Mouse (Mus musculus) embryonic facial prominence, embryonic 10.5 days (tissue): ENCODE measurements around the gene Dguok. TPM values are rescaled to one million over a fixed set of nuclear protein-coding genes. Genes with fewer than 3 reads are reported as not detected.

Experiments
- DNase-seq: peaks from one replicate; pipeline ENCODE4 v3.0.0-alpha.2; 2017; ENCODE audit warnings: low spot score
- H3K27ac ChIP-seq: fragments of 300-500 bp; sonication (generic); replicated peaks from 2 replicates; pipeline ENCODE4 v1.5.1; 2016; ENCODE audit warnings: mild to moderate bottlenecking
- H3K27me3 ChIP-seq: fragments of 300-500 bp; sonication (generic); replicated peaks from 2 replicates; pipeline ENCODE4 v1.6.1; 2016; ENCODE audit warnings: low read depth, mild to moderate bottlenecking; ENCODE audit not compliant: poor library complexity, severe bottlenecking
- H3K36me3 ChIP-seq: fragments of 300-500 bp; sonication (generic); replicated peaks from 2 replicates; pipeline ENCODE4 v1.6.1; 2016; ENCODE audit warnings: mild to moderate bottlenecking, moderate library complexity
- H3K4me1 ChIP-seq: fragments of 300-500 bp; sonication (generic); 2 replicates; pipeline ENCODE4 v1.6.1; 2016
- H3K4me3 ChIP-seq: fragments of 300-500 bp; sonication (generic); 2 replicates; pipeline ENCODE4 v1.5.1; 2016; ENCODE audit warnings: mild to moderate bottlenecking, moderate library complexity
- H3K9me3 ChIP-seq: fragments of 300-500 bp; sonication (generic); 2 replicates; pipeline ENCODE4 v1.6.1; 2016; ENCODE audit warnings: mild to moderate bottlenecking
- WGBS: fragments of 180-500 bp; shearing (Covaris S2); methylation state at CpG from one replicate; pipeline ENCODE4 v1.1.7; 2016; 5-methylcytosine and 5-hydroxymethylcytosine counted together
- polyA plus RNA-seq: library from polyadenylated mRNA; unstranded; fragments of >200 nt; fragmentation: Nextera tagmentation; extraction: Ambion mirVana; gene quantifications from 2 replicates; pipeline ENCODE4 v1.2.1, GENCODE M21; 2016

Dguok gene
- polyA plus RNA-seq, 1 experiment from 2014 or later, result 62.1 TPM

- no peak overlapping the region for H3K27ac ChIP-seq
- DNase-seq, result no peak
- no peaks in the 10 kb centered on the region for H3K4me1 ChIP-seq
- no peak overlapping the region for H3K4me3 ChIP-seq
- no peaks in the 10 kb centered on the region for H3K36me3 ChIP-seq
- H3K9me3 ChIP-seq, result no peaks in the 10 kb centered on the region
- H3K27me3 ChIP-seq, result no peaks in the 10 kb centered on the region
- WGBS, result 72% methylated on average over 3 of the region's 3 CpGs
Observed at GRCm38 (mm10) chr6:83515172-83515571, 8.4 kb upstream of the Dguok start.

DNA sequence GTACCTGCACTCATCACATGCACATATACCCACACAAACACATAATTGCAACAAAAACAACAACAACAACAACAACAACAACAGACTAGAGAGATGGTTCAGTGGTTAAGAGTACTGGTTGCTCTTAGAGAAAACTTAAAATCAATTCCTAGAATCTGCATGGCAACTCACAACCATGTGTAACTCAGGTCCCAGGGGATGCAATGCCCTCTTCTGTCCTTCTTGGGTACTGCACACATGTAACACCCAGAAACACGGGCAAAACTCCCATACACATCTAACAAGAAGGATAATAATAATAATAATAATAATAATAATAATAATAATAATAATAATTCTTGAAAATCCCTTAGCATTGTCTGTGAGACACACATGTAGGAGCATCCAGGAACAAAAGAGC lies 5.7 kb upstream of the Dguok start:
- H3K4me1 ChIP-seq, result peaks cover under 1% of the 10 kb centered on the region; the same call in 1 of the 2 replicates
- no peaks in the 10 kb centered on the region for H3K36me3 ChIP-seq
- WGBS, result 31% methylated on average over 1 of the region's 1 CpGs

DNA sequence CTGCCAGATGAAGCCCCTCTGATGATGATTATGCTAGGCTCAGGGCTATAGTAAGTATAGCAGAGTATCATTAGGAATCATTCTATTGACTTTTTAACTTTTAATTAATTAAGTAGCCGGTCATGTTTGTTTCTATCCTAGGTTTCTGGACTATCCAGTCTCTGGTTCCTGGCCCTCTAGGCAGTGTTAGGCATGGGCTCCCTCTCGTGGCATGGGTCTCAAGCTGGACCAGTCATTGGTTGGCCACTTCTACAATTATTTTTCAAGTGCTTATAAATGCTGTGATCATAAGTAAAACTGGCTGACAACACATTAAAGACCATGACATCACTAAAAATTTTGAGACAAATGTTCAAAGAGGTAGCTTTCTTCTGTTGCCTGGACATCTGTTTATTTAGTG lies 3.4 kb upstream of the Dguok start:
- no peaks in the 10 kb centered on the region for H3K9me3 ChIP-seq
- 67% methylated on average over 2 of the region's 2 CpGs for WGBS
- DNase-seq, result no peak

More for the DNA sequence above, 5.7 kb upstream of the Dguok start:
- H3K27me3 ChIP-seq, result no peaks in the 10 kb centered on the region
- no peak overlapping the region for H3K4me3 ChIP-seq
- no peak overlapping the region for H3K27ac ChIP-seq
- peak; percentile 45 for DNase-seq
- H3K9me3 ChIP-seq, result no peaks in the 10 kb centered on the region

GRCm38 (mm10) chr6:83509442-83509841 lies 2.7 kb upstream of the Dguok start:
- Histone ChIP-seq H3K4me1 (peaks cover 15% of the 10 kb centered on the region), H3K4me3 (no peak overlapping the region), H3K27ac (no peak overlapping the region), H3K36me3 (no peaks in the 10 kb centered on the region), H3K9me3 (no peaks in the 10 kb centered on the region), H3K27me3 (no peaks in the 10 kb centered on the region)
- 52% methylated on average over 8 of the region's 8 CpGs for WGBS
- DNase-seq, result no peak

More for the DNA sequence above, 3.4 kb upstream of the Dguok start:
- H3K36me3 ChIP-seq, result no peaks in the 10 kb centered on the region
- H3K27me3 ChIP-seq, result no peaks in the 10 kb centered on the region
- no peak overlapping the region for H3K4me3 ChIP-seq
- no peak overlapping the region for H3K27ac ChIP-seq
- peaks cover 14% of the 10 kb centered on the region for H3K4me1 ChIP-seq

DNA sequence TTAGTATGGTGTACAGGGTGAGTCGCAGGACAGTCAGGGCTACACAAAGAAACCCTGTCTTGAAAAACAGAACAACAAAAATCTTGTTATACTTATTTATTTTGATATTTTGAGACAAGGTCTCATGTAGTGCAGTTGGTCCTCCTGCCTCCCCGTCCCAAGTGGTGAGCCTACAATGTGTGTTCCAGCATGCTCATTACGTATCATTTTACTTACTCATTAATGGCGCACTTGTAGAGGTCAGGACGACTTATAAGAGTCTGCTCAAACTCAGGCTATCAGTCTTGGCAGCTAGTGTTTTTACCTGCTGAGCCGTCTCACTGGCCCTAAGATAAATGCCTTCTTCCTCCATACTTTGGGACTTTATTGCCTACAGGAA lies 388 bp upstream of the Dguok start:
- peaks cover 15% of the 10 kb centered on the region for H3K4me1 ChIP-seq
- H3K27ac ChIP-seq, result peak overlapping the region; percentile 91
- no peak for DNase-seq
- no peaks in the 10 kb centered on the region for H3K9me3 ChIP-seq
- 31% methylated on average over 6 of the region's 6 CpGs for WGBS
- H3K4me3 ChIP-seq, result peak overlapping the region; percentile 89
- H3K27me3 ChIP-seq, result no peaks in the 10 kb centered on the region
- H3K36me3 ChIP-seq, result peaks cover 7% of the 10 kb centered on the region; the same call in 1 of the 2 replicates

GRCm38 (mm10) chr6:83505554-83505953 lies 1.2 kb downstream of the Dguok start:
- 92% methylated on average over 4 of the region's 4 CpGs for WGBS
- no peak for DNase-seq
- peak overlapping the region; percentile 89 for H3K4me3 ChIP-seq
- H3K4me1 ChIP-seq, result peaks cover 18% of the 10 kb centered on the region
- H3K27ac ChIP-seq, result no peak overlapping the region
- H3K27me3 ChIP-seq, result no peaks in the 10 kb centered on the region
- peaks cover under 1% of the 10 kb centered on the region; the same call in 1 of the 2 replicates for H3K9me3 ChIP-seq
- H3K36me3 ChIP-seq, result peaks cover 8% of the 10 kb centered on the region; the same call in 1 of the 2 replicates

GRCm38 (mm10) chr6:83503361-83503760 lies 3.4 kb downstream of the Dguok start:
- Histone ChIP-seq H3K36me3 (peaks cover 20% of the 10 kb centered on the region), H3K27me3 (no peaks in the 10 kb centered on the region), H3K27ac (no peak overlapping the region), H3K9me3 (peaks cover 4% of the 10 kb centered on the region; the same call in 1 of the 2 replicates), H3K4me1 (peaks cover 18% of the 10 kb centered on the region), H3K4me3 (no peak overlapping the region)
- WGBS, result 93% methylated on average over 3 of the region's 3 CpGs
- DNase-seq, result no peak

DNA sequence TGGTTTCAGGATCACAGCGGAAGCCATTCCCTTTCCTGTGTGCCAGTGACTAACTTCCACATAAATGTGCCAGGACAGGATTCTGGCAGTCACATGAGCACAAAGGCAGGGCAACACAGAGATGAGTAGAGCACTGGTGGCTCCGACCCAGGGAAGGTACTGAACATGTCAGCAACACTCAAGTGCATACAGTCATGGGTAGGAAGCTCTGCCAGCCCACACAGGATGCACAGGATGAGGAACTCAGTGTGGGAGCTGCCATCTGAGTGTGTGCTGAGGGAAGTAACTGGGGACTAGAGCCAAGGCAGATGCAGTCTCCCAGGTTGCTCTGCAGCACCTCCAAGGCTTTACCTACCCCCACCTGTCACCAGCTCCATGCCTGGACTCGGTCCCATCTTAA lies 4.1 kb downstream of the Dguok start:
- Histone ChIP-seq H3K4me1 (peaks cover 18% of the 10 kb centered on the region), H3K27ac (no peak overlapping the region), H3K4me3 (no peak overlapping the region), H3K27me3 (no peaks in the 10 kb centered on the region), H3K36me3 (peaks cover 24% of the 10 kb centered on the region), H3K9me3 (peaks cover 4% of the 10 kb centered on the region; the same call in 1 of the 2 replicates)
- 83% methylated on average over 3 of the region's 3 CpGs for WGBS
- no peak for DNase-seq

DNA sequence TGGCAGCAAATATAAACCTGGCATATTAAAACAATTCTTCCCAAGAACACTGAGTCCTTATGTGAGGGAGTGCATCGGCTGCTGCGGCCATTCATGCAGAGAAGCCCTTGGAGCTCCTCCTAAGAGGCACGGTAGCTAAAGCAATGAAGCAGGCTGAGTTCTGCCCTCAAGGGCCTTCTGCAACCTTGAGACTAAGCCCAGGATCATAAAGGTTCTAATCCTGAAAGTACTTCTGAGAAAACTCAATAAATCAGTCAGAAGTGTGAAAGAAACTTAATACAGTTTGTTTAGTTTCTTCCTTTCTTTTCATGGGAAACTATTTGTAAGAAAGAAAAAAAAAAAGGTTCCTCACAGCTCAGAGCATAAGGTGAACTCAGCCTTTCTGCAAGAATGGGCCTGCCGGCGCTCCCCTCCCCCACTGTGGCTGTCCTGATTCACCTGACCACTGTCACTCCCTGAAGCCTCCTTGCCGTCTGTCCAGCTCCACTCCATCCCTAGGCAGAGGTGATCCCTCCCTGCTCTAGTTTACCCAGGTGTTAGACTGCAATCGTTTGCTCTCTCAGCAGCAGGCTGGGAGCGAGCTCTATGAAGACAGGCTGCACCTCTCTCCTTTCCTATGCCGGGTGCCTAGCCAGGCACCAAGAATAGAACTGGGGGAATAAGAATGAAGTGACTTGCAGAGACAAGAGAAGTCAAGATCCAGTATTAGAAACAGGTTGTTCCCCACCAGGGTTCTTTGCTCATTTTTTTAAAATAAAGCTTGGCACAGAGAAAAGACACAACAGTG lies 5.1 kb downstream of the Dguok start:
- Histone ChIP-seq H3K4me3 (no peak overlapping the region), H3K36me3 (peaks cover 31% of the 10 kb centered on the region), H3K27ac (no peak overlapping the region), H3K9me3 (peaks cover 4% of the 10 kb centered on the region; the same call in 1 of the 2 replicates), H3K4me1 (peaks cover 13% of the 10 kb centered on the region), H3K27me3 (no peaks in the 10 kb centered on the region)
- 62% methylated on average over 9 of the region's 9 CpGs for WGBS
- peak; percentile 17 for DNase-seq

GRCm38 (mm10) chr6:83500462-83500861 lies 6.3 kb downstream of the Dguok start:
- DNase-seq, result no peak
- Histone ChIP-seq H3K36me3 (peaks cover 43% of the 10 kb centered on the region), H3K4me1 (peaks cover 7% of the 10 kb centered on the region), H3K9me3 (peaks cover 4% of the 10 kb centered on the region; the same call in 1 of the 2 replicates), H3K27ac (no peak overlapping the region), H3K4me3 (no peak overlapping the region), H3K27me3 (no peaks in the 10 kb centered on the region)
- 54% methylated on average over 3 of the region's 3 CpGs for WGBS

DNA sequence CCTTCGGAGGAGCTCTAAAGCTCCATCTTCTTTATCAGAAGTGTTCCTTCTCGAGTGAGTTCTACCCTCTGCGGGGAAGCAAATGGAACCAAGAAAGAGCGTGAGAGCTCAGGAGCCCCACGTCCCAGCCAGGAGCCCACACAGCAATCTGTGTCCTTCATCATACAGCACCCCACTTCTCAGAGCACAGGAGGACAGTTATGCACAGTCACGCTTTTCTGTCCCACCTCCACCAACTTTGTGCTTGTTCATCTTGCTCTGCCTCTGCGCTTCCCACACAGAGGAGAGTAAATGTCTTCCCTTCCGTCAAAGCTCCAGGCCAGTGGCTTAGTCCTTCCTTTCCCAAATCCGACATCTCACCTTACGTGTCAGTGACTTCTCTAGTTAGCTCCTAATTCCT lies 7.7 kb downstream of the Dguok start:
- 92% methylated on average over 10 of the region's 10 CpGs for WGBS
- Histone ChIP-seq H3K36me3 (peaks cover 52% of the 10 kb centered on the region), H3K27ac (no peak overlapping the region), H3K27me3 (no peaks in the 10 kb centered on the region), H3K4me3 (no peak overlapping the region), H3K4me1 (peaks cover 3% of the 10 kb centered on the region; the same call in 1 of the 2 replicates), H3K9me3 (peaks cover 4% of the 10 kb centered on the region; the same call in 1 of the 2 replicates)
- no peak for DNase-seq

GRCm38 (mm10) chr6:83496753-83497710 lies 9.7 kb downstream of the Dguok start:
- Histone ChIP-seq H3K36me3 (peaks cover 58% of the 10 kb centered on the region), H3K4me1 (peaks cover 3% of the 10 kb centered on the region; the same call in 1 of the 2 replicates)
- WGBS, result 89% methylated on average over 22 of the region's 22 CpGs

More at GRCm38 (mm10) chr6:83496753-83497710, 9.7 kb downstream of the Dguok start:
- peaks cover 4% of the 10 kb centered on the region; the same call in 1 of the 2 replicates for H3K9me3 ChIP-seq
- no peak for DNase-seq
- H3K27ac ChIP-seq, result no peak overlapping the region
- H3K27me3 ChIP-seq, result no peaks in the 10 kb centered on the region
- H3K4me3 ChIP-seq, result no peak overlapping the region
